Mouse (Mus musculus) c-Kit-positive CD71-positive TER-119-negative erythroid progenitor cells, embryonic 14.5 days (primary cell): ENCODE data around the gene Gm21921.
"Not testable (repeated sequence)": the region's sequence is repeated elsewhere in the genome, so short reads cannot be mapped to it uniquely, and the experiment has no call there.

Experiments used
- DNase-seq: peaks from one replicate; pipeline ENCODE4 v3.0.0-alpha.2; 2013; ENCODE audit warnings: low read depth

Gene Gm21921

GRCm38 (mm10) chrY:24796143-24796542 lies at the start of gene Gm21921:
Gene Gm21921 (minus strand): TSS chrY:24796243.
- not testable (repeated sequence) for DNase-seq
